Mouse (Mus musculus): ENCODE results near the gene Trp53i11.

Trp53i11 gene

DNA sequence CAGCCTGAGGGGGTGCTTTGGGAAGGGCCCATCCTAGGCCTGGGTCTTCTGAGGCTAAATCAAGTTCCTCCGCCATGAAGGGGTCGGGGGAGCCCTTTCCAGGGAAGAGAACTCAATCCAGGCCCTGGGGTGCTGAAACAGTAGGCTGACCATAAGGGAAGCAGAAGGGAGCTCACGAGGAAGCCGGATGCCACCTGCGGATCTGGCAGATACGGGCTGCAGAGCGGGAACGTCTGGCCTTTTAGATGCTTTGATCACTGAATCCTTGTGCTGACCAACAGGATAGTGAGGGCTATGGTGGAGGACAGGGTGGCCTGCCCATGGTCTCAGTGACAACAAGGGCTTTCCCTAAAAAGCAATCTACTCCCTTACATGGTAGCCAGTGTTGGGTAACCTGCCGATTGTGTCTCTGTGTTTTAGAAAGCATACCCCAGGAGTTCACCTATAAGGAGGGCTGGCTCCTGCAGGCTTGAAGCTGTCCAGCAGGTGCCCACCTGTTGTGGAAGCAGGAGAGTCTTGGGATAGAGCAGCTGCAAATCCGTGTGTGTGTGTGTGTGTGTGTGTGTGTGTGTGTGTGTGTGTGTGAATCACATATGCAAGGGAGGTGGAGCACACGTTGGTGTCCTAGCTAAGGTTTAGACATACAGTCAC lies 56.2 kb downstream of the Trp53i11 start:
- no peak for DNase-seq

DNA sequence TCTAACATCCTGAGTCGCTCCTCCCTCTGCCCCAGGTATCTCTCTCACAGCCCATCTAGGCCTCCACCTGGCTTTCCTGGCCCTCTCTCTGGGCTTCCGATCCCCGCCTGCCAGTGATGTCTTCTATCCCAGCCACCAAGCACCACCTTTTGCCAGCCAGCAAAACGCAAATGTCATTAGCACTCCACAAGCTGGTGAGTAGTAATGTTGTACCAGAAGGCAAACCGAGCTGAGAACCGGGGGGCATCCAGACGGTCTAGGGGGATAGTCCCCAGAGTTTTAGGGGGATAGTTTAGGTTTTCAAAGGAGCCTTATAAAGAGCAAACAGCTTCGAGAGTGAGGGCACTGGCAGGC lies 56.7 kb downstream of the Trp53i11 start:
- no peak for DNase-seq

DNA sequence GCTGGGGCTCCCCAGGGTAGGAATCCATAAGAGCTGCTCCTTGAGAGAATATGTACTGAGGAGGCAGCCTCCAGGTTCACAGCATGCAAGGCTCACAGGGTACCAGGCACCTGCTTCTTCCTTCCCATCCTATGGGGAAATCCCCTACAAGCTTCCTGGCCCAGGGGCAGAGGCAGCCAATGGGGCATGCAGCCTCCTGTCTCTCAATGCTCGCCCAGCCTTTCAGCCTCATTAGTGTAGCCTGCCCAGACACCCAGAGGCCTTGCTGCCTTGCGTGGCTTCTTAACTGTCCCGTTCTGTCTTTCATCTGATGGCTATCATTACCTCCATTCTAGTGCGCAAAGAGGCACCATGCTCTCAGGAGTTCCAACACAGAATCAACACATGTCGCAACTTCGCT lies 61.7 kb downstream of the Trp53i11 start:
- no peak for DNase-seq

GRCm38 (mm10) chr2:93250611-93251010 lies 63.3 kb downstream of the Trp53i11 start:
- no peak for DNase-seq

Data from kidney, postnatal 25 days (tissue).